Mouse (Mus musculus) thymus, postnatal 36 days (tissue): Measurements from ENCODE around the gene Zfp467.

Source experiments
- DNase-seq, 2 experiments: peaks; one replicate each; pipeline ENCODE4 v3.0.0; 2022; ENCODE audit warnings: mixed read lengths in 2 of 2

Zfp467 gene

DNA sequence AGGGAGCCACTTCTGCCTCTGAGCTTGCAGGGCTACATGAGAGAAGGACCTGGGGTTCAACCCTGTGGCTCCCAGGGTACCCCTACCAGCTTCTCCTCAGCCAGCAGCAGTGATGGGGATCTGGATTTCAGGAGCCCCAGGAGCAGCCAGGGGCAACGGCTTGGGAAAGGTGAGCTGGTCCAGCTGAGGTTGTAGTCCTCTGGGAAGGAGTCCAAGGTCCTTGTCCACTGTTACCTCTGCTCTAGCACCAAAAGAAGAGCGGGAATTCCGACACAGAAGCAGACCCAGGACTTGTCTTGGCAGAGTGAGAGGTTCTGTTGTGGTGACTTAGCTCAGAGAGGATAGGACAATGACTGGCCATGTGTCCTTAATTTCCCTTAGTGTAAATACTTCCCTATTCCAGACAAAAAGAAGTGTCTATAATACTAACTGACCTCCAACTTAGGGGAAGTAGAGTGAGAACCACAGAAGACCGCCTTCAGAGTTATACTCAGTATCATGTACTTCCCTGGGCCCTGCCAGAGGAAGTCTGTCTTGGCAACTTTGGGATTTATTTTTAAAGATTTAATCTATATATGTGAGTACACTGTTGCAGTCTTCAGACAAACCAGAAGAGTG is 35.8 kb downstream of the Zfp467 start:
- no peak for DNase-seq

DNA sequence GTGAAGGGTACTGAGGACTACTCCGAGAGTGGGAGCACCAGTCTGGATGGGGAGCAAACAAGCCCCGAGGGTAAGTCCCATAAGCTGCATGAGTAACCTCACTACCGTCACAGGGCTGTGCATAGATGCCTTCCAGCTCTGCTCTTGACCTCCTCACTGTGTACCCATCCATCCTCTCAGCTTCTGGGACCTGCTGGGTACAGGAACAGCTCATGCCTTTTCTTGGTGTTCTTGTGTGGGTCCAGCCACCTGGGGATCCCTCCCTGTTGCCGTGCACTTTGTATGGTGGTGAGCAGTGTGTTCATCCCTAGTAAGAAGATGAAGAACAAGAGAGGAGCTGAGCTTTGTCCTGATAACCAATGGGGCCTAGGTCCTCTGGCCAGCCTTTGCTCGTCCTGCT is 41.6 kb downstream of the Zfp467 start:
- no peak for DNase-seq

DNA sequence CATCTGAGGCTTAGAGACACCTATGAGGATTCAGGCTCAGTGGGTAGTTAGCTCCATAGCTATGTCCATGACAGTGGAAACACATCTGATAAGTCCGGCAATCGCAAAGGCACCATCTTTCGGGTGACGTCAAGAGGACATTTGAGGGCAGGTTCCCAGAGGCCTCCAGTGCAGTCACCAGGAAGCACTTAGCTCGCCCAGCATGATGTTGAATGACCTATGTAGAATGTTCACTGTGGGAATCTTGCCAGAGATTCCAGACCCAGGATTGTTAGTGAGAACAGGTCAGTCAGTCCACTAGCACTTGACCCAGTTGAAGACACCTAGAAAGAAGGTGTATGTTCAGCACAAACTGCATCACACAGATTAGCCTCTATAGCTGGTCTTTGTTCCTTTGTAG is 45.7 kb downstream of the Zfp467 start:
- DNase-seq = no peak

DNA sequence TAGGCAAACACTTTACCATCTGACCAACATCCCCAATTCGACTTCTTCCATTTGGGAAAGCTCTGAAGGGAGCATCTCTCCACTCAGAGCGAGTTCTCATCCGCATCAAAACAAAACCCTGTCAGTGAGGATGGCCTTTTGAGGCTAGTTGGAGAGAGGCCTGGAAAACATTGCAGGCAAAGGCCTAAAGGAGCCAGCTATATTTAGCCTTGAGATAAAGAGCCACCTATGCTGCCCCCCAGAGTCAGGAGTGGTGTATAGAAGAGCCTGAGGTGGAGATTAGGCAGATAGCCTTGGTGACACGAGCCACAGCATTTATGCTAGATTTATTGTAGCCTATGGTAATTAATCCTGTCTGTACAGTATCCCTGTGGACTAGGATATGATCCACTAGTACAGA is 48.3 kb downstream of the Zfp467 start:
- DNase-seq = peak; percentile 33 to 37

DNA sequence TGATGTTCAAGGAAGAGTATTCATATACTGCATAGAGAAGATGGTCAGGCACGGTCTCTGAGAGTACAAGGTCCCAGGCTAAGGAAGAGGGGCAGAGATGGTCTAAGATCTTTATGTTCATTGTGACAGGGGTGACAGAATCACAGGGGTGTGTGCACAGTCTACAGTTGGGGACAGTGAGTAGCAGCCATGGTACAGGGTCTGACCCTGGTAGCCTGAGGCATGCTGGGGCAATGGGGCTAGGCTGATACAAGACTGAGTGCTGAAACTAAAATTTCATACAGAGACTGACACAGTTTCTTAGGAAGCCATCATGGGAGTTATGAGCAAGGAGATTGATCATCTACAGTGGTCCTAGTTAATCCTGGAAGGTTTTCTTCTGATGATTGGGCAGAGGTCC is 48.9 kb downstream of the Zfp467 start:
- no peak for DNase-seq

DNA sequence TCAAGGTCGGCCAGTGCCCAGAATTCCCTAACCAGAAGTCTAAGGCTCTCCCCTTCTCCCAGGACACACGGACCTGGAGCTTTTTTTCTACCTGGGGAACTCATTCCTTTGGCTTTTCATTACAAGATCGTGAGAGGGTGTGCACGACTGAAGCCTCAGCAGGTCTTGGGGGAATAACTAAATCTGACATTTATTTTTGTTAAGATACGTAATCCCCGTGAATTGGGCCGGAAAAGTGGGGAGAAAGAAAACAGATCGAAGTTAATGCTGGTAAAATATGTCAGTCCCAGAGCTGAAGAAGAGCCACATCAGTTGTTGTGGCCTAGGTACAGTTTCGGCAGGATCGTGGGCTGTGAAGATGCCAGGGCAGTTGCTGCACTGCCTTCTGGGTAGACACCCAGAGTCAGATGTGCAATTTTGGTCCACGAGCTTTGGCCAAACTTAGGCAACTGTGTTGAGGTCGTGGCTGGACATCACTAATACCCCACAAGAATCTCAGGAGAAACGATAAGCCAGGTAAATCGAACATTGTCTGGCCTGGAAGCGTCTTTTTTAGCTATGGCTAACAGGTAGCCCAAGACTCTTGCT is 49.5 kb downstream of the Zfp467 start:
- no peak for DNase-seq

DNA sequence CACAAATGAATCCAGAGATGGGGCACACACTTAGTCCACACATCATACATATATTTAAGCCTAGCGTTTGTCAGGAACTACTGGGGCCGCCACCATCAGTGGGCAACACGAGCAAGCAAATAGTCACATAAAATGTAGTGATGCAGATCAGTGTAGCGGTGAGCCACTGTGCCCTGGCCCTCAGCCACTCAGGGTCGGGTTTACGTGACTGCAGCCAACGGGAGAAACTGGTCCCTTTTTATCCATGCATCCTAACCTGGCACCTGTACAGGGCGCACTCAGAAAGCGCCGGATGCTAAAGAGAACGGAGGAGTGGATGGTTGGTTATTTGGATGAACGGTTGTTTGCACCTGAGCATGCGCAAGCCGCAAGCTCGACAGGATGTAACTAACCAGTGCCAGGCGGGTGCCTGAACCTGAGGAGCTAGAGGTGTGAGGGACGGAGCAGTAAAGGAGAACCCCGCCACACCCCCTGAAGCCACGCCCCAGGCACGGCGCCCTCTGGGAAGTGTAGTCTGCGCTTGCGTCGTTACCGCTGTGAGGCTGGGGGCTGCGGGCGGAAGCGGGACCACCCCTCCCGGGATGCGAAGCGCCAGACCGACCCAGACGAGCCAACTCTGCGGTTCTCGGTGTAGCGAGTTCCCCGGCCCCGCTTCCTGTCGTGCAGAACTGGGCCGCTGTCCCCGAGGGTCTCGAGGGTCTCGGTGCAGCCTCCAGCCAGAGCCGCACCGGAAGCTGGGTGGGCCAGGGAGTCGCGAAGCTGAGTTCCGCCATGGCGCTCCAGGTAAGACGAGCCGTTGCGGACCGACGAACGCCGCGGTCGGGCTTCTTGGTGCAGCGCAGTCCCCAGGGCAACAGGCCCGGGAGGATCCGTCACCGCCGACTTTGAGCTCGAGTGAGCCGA is 50.3 kb downstream of the Zfp467 start, which contains the start of gene Krba1:
Krba1 (plus strand) TSS at position 482 of the 903 bp plus-strand sequence.
- peak; percentile 94 to 95 for DNase-seq

DNA sequence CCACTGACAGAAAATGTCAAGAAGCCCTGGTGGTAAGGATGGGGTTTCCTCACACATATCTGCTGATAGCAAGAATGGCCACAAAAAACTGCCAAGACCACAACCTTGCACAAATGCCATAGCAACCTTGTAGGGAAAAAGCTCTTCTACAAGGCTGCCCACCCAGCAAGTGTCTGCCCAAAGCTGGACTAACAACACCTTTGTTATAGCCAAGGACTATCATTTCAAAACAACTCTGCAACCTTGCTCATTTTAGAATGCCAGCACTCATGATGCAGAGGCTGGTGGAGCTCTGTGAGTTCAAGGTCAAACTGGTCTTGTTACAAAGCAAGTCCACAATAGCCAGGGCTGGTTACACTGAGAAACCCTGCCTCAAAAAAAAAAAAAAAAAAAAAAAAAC is 51.8 kb downstream of the Zfp467 start:
- no peak for DNase-seq

DNA sequence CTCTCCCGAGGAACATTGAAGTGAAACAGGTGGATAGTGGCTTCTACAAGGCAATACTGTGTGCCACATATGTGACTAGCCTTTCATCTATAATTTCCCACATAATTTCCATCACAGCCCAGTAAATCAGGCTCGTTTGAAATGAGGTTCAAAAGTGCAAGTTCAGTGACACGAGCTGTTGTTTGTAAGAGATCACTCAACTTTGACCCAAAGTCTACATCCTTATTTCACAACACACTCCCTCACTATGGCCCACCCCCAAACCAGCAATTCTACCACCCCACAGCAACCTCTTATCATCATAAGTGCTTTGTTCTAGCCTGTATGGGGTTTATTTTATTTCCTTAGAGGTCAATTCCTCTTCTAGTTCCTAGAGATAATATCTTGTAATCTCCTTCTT is 57.4 kb downstream of the Zfp467 start:
- no peak for DNase-seq
